Mouse (Mus musculus): ENCODE measurements around the gene Tas1r1. TPM values are rescaled to one million over a fixed set of nuclear protein-coding genes. Genes with fewer than 3 reads are reported as not detected.
A peak's percentile ranks its signal among the peaks of the same experiment; 100 is the strongest.

Tas1r1 gene
- polyA plus RNA-seq, 1 experiment from 2014 or later: 1.5 TPM

DNA sequence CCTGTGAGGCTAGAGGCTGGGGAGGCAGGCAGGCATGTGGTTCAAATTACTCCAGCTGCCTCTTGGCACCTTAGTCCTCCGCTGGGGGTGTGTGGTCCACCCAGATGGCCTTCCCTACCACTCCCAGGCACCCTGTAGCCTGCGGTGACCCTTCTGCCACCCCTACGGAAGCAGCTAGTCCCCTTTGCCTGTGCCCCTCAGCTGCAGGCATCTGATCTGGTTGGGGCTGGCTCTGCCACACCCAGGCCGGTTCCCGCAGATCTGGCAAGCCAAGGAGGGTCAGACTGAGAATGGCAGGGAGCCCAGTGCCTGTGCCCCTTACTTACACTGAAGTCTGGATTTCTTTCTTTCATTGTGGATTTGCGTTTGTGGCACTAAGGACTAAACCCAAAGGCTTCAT lies 35.3 kb upstream of the Tas1r1 start:
- Histone ChIP-seq H3K36me3 (no peaks in the 10 kb centered on the region), H3K9me3 (no peaks in the 10 kb centered on the region), H3K4me1 (replicated peaks) (peaks cover 30% of the 10 kb centered on the region), H3K27me3 (0 out of 2 replicates have a peak, but pooled peaks cover 3% of the 10 kb centered on the region), H3K27ac (no peak overlapping the region), H3K4me3 (no peak overlapping the region), H3K9ac (no peak overlapping the region), H3K4me2 (no peak overlapping the region)
- ATAC-seq (ENCODE audit: low FRiP score): no peak
- 83% methylated on average over 6 of the region's 6 CpGs for WGBS

DNA sequence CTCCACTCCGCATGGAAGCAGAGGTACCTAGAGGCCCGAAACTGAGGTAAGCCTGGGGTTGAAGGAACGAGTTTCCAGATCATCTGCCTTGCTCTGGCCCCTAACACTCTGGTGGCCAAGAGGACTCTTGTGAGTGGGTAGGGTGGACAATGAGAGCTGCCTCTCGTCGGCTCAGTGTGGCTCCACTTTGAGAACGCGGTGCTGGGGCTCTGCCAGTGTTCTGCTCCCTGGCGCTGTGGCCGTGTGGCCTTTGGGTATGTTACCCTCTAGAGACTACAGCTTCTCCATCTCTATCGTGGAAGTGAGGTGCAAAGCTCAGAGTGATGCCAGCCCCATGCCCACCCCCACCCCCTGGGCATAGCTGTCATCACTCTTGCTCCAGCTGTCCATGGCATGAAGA lies 34.3 kb upstream of the Tas1r1 start:
- 62% methylated on average over 10 of the region's 10 CpGs for WGBS
- Histone ChIP-seq H3K27me3 (0 out of 2 replicates have a peak, but pooled peaks cover 3% of the 10 kb centered on the region), H3K4me1 (replicated peaks) (peaks cover 30% of the 10 kb centered on the region), H3K9ac (no peak overlapping the region), H3K27ac (peak overlapping the region; percentile 30; the same call in 1 of the 2 replicates), H3K4me3 (no peak overlapping the region), H3K4me2 (no peak overlapping the region), H3K9me3 (no peaks in the 10 kb centered on the region), H3K36me3 (no peaks in the 10 kb centered on the region)
- ATAC-seq (ENCODE audit: low FRiP score): no peak

DNA sequence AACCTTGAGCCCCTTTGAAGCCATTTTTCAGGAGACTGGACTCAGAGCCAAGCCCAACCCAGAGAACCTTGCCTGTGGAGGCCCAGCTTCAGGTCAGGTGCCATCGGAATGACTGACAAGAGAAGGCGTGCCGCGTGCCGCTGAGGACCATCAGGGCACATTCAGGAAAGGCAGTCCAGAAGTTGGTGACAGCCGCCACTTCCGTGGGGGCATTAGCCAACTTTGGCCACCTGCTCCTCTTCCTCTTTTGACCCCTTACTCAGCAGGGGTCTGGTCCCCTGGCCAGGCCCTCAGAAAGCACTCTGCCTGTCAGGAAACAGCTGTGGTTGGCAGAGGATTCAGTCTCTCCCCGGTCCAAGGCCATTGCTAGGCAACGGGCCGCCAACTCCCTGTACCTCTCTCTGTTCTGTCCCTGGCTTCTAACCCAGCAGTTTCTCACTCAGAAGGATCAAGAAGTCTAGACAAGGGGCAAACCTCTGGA lies 33.8 kb upstream of the Tas1r1 start, which contains the start of gene Plekhg5:
TSS of gene Plekhg5 (plus strand) at position 378 of the 481 bp plus-strand sequence.
- Histone ChIP-seq H3K9ac (no peak within 1 kb of the TSS), H3K27ac (peak within 1 kb of the TSS; percentile 30; the same call in 1 of the 2 replicates), H3K9me3 (no peaks in the 10 kb centered on the region), H3K36me3 (no peaks in the 10 kb centered on the region), H3K4me3 (no peak within 1 kb of the TSS), H3K4me1 (replicated peaks) (peaks cover 30% of the 10 kb centered on the region), H3K27me3 (0 out of 2 replicates have a peak, but pooled peaks cover under 1% of the 10 kb centered on the region), H3K4me2 (no peak within 1 kb of the TSS)
- 49% methylated on average over 10 of the region's 10 CpGs for WGBS
- ATAC-seq (ENCODE audit: low FRiP score): no peak

DNA sequence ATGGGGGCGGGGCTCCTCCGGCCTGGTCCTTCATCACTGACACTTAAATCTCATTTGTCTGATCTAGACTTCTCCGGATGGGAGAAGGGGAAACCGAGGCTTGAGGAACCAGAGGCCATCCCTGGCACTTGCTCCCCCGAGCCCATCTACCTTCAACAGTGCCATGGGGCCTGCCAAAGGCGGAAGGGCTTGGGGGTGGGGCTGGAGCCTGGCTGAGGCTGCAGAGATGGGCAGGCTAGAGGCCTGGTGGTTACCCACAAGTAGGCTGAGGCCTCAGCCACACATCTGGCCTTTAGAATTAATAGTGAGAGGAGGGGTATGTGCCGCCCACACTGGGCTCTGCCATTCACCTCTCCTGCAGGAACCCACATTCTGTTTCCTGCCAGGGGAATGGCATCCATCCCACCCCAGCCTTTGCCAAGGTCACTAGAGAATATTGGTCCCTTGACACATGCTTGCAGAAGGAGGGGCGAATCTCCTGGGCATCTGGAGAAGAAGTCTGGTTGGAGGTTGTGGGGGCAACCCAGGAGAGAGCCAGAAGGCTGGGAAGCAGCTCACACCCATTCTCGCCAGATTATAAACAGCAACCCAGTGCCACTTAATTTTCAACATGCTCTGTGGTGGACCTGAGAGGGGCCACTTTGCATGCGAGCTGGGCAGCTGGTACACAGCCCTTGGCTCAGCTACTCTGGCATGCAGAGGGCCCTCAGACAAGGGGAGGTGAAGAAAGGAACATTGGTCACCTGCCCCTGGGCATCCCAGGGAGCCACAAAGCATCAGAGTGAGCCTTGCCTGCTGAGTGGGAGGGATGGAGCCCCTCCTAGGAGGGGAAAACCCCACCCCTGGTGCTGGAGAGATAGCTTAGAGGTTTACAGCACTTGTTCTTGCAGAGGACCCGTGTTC lies 32.4 kb upstream of the Tas1r1 start:
- H3K9me3 ChIP-seq: no peaks in the 10 kb centered on the region
- no peaks in the 10 kb centered on the region for H3K36me3 ChIP-seq
- H3K9ac ChIP-seq: peak overlapping the region; percentile 19; the same call in 1 of the 2 replicates
- no peak overlapping the region for H3K27ac ChIP-seq
- H3K4me3 ChIP-seq: no peak overlapping the region
- H3K4me1 ChIP-seq (replicated peaks): peaks cover 23% of the 10 kb centered on the region
- no peak overlapping the region for H3K4me2 ChIP-seq
- no peak for ATAC-seq (ENCODE audit: low FRiP score)
- H3K27me3 ChIP-seq: no peaks in the 10 kb centered on the region
- 80% methylated on average over 11 of the region's 11 CpGs for WGBS

DNA sequence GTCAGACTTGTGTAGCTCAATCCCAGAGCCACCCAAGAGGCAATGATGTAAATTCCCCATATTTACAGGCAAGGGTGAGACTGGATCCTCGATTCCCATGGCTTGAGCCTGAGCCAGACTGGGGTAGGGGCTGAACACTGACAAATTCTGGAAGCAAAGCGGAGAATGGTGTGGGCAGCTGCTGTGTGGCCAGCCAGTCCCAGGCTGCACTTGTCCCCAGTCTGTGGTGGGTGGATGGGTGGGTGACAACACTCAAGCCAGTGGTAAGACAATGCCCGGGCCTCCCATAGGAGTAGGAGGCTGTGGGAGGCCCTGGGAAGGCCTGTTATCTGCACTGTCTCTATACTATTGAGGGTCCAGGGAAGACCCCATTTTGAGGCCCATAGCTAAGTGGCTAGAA lies 30.9 kb upstream of the Tas1r1 start:
- Histone ChIP-seq H3K9me3 (no peaks in the 10 kb centered on the region), H3K27me3 (no peaks in the 10 kb centered on the region), H3K4me2 (no peak overlapping the region), H3K36me3 (peaks cover 3% of the 10 kb centered on the region; the same call in 1 of the 2 replicates), H3K4me3 (no peak overlapping the region), H3K27ac (no peak overlapping the region), H3K9ac (no peak overlapping the region), H3K4me1 (replicated peaks) (peaks cover 23% of the 10 kb centered on the region)
- no peak for ATAC-seq (ENCODE audit: low FRiP score)
- 87% methylated on average over 3 of the region's 3 CpGs for WGBS

DNA sequence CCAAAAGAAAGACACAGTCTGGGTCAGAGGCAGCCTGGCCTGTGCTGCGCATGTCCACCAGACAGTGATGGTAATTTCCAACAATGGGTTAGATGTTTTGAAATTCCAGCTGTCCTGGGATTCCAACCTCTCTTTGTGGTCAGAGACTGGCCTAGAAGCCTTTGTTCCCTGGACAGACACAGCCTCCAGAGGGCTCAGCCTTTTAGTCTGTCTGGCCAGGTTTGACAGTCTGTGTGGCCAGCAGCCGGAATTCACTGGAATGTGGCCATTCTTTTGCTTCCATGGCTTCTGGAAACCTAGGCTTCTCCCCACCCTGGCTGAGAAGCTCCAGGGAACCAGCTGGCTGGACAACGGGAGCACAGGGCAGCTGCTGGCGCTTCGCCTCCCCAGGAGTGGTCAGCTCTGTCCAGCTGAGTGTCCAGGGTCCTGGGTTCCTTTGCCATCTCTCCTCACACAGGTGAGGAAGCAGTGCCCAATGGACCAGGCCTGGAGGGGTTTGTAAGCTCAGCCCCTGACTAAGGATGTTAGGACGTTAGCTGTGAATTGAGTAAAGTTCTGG lies 29.9 kb upstream of the Tas1r1 start:
- H3K4me1 ChIP-seq (replicated peaks): peaks cover 18% of the 10 kb centered on the region
- H3K4me2 ChIP-seq: no peak overlapping the region
- no peak overlapping the region for H3K27ac ChIP-seq
- H3K36me3 ChIP-seq: peaks cover 4% of the 10 kb centered on the region; the same call in 1 of the 2 replicates
- H3K4me3 ChIP-seq: no peak overlapping the region
- H3K9me3 ChIP-seq: no peaks in the 10 kb centered on the region
- ATAC-seq (ENCODE audit: low FRiP score): no peak
- WGBS: 65% methylated on average over 6 of the region's 6 CpGs
- H3K27me3 ChIP-seq: no peaks in the 10 kb centered on the region
- no peak overlapping the region for H3K9ac ChIP-seq

DNA sequence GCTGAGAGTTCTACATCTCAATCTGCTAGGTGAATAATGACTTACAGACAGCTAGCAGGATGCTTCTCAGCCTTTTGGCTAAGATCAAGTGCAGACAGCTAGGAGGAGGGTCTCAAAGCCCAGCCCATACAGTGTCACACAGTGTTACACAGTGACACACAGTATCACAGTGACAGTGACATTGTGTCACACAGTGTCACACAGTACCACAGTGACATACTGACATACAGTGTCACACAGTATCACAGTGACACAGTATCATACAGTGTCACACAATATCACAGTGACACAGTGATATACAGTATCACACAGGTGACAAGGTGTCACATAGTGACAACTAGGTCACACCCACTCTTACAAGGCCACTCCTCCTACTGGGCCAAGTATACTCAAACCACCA lies 28.9 kb upstream of the Tas1r1 start:
- Histone ChIP-seq H3K27me3 (no peaks in the 10 kb centered on the region), H3K27ac (no peak overlapping the region), H3K4me3 (no peak overlapping the region), H3K9ac (no peak overlapping the region), H3K9me3 (no peaks in the 10 kb centered on the region), H3K4me2 (no peak overlapping the region), H3K4me1 (replicated peaks) (peaks cover 11% of the 10 kb centered on the region), H3K36me3 (peaks cover 7% of the 10 kb centered on the region; the same call in 1 of the 2 replicates)
- peak; percentile 46; the same call in 1 of the 2 replicates for ATAC-seq (ENCODE audit: low FRiP score)

DNA sequence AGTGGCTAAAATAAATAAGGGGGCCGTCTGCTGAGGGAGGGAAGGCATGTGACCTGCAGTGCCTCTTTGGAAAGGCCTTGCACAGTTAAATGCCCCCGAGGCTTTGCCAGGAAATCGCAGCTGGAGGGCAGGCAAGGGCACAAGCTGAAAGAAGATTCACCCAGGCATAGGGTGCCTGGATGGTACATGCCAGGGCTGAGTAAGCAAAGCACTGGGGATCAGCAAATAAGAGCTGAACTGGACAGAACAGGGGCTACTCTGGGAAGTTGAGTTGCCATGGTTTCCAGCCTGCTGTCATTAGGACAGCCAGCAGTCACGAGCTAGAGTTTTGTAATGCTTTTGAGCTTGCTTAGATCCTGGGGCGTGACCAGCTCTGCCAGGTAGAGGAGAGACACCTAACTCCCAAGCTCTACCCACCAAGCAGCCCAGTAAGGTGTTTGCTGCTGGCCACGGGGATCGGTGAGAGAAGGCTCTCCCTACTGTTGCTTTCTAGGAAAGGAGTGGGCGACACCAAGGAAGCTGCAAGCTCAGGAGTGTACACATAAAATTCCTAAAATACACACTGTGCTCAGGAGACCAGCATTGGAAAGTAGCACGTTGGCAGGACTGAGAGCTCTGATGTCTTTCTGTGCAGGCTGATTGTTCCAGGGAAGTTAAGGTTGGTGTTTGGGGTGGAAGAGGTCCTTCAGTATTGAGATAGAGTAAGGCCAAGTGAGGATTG lies 24.2 kb upstream of the Tas1r1 start:
- H3K4me3 ChIP-seq: no peak overlapping the region
- H3K27ac ChIP-seq: no peak overlapping the region
- H3K4me1 ChIP-seq (replicated peaks): no peaks in the 10 kb centered on the region
- H3K9ac ChIP-seq: no peak overlapping the region
- no peak for ATAC-seq (ENCODE audit: low FRiP score)
- no peak overlapping the region for H3K4me2 ChIP-seq
- WGBS: 80% methylated on average over 9 of the region's 9 CpGs
- peaks cover 49% of the 10 kb centered on the region for H3K36me3 ChIP-seq
- H3K9me3 ChIP-seq: no peaks in the 10 kb centered on the region
- no peaks in the 10 kb centered on the region for H3K27me3 ChIP-seq

DNA sequence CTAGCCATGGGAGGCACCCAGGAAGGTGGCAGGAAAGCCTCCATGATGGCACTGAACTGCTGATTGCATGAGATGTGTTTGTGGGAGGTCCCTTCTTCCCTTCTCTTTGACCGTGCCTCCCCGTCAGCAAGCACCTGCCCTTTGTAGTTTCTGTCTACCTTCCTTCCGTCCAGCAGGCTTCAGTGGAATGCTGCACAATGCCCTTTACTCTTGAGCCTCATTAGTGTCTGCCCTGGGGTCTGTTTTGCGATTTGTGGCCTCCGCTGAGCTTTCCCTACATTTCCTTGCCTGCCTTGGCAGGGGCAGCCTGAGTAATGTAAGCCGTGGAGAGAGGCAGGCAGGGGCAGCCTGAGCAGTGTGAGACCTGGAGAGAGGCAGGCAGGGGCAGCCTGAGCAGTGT lies 6.2 kb upstream of the Tas1r1 start:
- Histone ChIP-seq H3K4me2 (no peak overlapping the region), H3K9ac (0 out of 2 replicates have a peak overlapping the region, but pooled peaks have one; percentile 9), H3K27ac (no peak overlapping the region), H3K27me3 (no peaks in the 10 kb centered on the region), H3K36me3 (peaks cover 83% of the 10 kb centered on the region), H3K4me3 (no peak overlapping the region), H3K9me3 (no peaks in the 10 kb centered on the region), H3K4me1 (replicated peaks) (peaks cover 16% of the 10 kb centered on the region)
- no peak for ATAC-seq (ENCODE audit: low FRiP score)
- WGBS: 74% methylated on average over 6 of the region's 6 CpGs

DNA sequence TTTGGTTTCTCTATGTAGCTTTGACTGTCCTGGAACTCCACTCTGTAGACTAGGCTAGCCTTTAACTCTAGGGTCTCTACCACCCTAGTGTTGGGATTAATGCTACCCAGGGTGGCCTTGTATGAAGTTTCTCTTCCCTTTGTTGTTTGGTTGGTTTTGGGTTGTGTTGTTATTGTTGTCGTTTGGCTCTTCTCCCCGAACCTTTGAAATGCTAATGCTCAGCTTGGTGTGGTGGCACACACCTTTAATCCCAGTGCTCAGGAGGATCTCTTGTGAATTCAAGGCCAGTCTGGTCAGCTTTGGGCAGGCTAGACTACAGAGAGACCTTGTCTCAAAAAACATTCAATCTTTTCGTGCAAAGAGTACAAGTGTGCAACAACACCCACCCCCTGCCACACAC lies 4.8 kb upstream of the Tas1r1 start:
- H3K36me3 ChIP-seq: peaks cover 70% of the 10 kb centered on the region
- H3K9ac ChIP-seq: no peak overlapping the region
- WGBS: 90% methylated on average over 3 of the region's 3 CpGs
- H3K4me3 ChIP-seq: no peak overlapping the region
- no peaks in the 10 kb centered on the region for H3K27me3 ChIP-seq
- H3K4me2 ChIP-seq: no peak overlapping the region
- H3K27ac ChIP-seq: no peak overlapping the region
- no peaks in the 10 kb centered on the region for H3K9me3 ChIP-seq
- no peak for ATAC-seq (ENCODE audit: low FRiP score)
- peaks cover 23% of the 10 kb centered on the region for H3K4me1 ChIP-seq (replicated peaks)

DNA sequence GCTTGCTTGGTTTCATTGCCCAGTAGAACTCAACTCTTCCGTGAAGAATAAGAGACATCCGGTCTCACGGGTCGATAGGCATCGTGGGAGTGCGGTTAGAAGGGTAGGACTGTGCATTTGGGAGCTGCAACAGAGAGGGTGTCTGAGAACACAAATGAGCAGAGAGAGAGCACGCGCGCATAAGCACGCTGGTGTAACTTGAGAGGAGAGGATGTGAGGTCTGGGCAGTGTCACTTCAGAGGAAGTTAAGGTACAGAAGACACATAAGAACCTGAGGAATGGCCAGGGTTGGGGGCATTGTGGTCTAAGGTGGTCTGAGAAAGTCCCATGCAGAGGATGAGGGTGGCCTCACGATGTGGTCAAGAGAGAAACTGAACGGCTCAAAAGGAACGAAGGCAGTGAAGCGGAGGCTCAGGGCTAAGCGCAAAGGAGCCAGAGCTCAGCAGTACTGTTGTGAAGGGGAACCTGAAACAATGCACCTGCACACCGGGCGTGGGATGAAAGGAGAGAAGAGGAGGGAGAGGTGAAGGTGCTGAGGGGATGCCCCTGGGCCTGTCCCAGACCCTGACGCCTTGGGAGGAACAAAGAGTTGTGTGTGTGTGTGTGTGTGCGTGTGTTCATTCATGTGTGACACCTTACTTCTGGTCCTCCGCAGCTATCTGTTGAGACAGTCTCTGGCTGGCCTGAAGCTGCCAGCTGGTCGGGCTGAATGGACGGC lies 3.7 kb upstream of the Tas1r1 start:
- no peaks in the 10 kb centered on the region for H3K27me3 ChIP-seq
- WGBS: 96% methylated on average over 22 of the region's 22 CpGs
- peaks cover 25% of the 10 kb centered on the region for H3K4me1 ChIP-seq (replicated peaks)
- no peak overlapping the region for H3K9ac ChIP-seq
- no peak overlapping the region for H3K4me2 ChIP-seq
- H3K27ac ChIP-seq: no peak overlapping the region
- peaks cover 59% of the 10 kb centered on the region for H3K36me3 ChIP-seq
- ATAC-seq (ENCODE audit: low FRiP score): no peak
- H3K9me3 ChIP-seq: no peaks in the 10 kb centered on the region
- no peak overlapping the region for H3K4me3 ChIP-seq
